Mouse (Mus musculus): ENCODE measurements at regions not wholly inside any gene's neighbourhood (a gene's known extent, or its start where the extent isn't known, plus 50 kb on each side); places are given as distances from the start of the nearest gene placed in this dataset.

DNA sequence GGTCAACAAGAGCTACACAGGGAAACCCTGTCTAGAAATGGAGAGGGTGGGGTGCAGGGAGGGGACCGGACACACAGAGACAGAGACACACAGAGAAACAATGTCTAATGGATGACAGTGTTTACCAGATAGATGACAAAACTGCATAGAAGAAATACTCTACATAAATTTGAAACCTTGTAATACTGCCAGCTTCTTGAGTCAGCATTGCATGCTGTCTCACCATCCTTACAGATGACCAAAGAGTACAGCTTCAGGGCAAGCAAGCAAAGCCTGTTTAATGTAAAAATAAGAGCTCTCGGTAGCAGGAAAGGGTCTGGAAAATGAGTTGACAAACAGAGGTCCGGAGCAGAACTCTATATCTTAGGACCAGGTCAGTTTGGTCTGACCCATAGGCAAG lies 189.5 kb downstream of the Mreg start:
- Histone ChIP-seq H3K4me1 (ENCODE audit: control insufficient read depth, insufficient read depth, low read length) (no peaks in the 10 kb centered on the region), H3K27ac (ENCODE audit: insufficient read depth, low read length) (no peak overlapping the region), H3K27me3 (ENCODE audit: control insufficient read depth, insufficient read depth, low read length) (no peaks in the 10 kb centered on the region), H3K4me3 (replicated peaks; ENCODE audit: insufficient read depth, low read depth, low read length) (no peak overlapping the region)
- DNase-seq: no peak
- 95% methylated on average over 3 of the region's 3 CpGs for WGBS
- TF ChIP-seq POLR2A (IDR thresholded peaks at IDR 0.05; ENCODE audit: borderline replicate concordance, insufficient read depth, low read length) (no peak), CTCF (IDR thresholded peaks at IDR 0.05; ENCODE audit: borderline replicate concordance, insufficient read depth, low read depth, low read length) (no peak)

DNA sequence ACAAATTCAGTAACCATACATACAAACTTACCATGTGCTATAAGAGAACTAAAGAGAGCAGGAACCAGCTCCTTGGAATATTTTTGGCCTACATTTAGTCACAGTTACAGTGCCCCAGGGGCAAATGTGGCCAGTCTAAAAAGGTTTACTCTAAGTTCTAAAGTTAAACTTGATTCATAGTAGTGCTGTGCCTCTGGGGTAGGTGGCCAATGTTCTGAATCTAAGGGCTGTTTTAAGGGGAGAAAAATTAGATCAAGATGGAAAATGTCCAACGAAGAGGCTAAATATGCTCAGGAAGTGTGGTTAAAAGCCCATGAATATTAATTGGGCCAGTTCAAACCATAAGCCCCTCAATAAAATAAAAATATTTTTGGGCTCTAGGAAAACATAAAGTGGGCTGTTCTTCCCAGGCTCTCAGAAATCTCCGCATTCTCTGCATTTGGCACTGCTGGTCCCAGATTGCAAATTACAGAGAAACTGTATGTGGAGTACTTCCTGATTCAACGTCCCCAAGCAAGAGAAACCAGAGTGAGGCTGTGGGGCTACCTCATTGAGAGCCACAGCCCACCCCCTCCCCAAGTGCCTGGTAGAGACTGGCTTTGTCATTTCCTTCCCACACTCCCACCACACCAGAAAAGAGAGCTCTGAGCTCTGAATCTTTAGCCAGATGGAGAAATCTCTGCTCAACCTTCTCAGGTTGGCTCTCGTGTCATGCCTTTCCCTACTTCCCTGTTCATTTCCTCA lies 193.5 kb downstream of the Mreg start:
- Histone ChIP-seq H3K27ac (ENCODE audit: insufficient read depth, low read length) (no peak overlapping the region), H3K4me1 (ENCODE audit: control insufficient read depth, insufficient read depth, low read length) (no peaks in the 10 kb centered on the region), H3K27me3 (ENCODE audit: control insufficient read depth, insufficient read depth, low read length) (no peaks in the 10 kb centered on the region), H3K4me3 (replicated peaks; ENCODE audit: insufficient read depth, low read depth, low read length) (no peak overlapping the region)
- DNase-seq: no peak
- 80% methylated on average over 4 of the region's 4 CpGs for WGBS
- TF ChIP-seq CTCF (IDR thresholded peaks at IDR 0.05; ENCODE audit: borderline replicate concordance, insufficient read depth, low read depth, low read length) (no peak), POLR2A (IDR thresholded peaks at IDR 0.05; ENCODE audit: borderline replicate concordance, insufficient read depth, low read length) (no peak)

DNA sequence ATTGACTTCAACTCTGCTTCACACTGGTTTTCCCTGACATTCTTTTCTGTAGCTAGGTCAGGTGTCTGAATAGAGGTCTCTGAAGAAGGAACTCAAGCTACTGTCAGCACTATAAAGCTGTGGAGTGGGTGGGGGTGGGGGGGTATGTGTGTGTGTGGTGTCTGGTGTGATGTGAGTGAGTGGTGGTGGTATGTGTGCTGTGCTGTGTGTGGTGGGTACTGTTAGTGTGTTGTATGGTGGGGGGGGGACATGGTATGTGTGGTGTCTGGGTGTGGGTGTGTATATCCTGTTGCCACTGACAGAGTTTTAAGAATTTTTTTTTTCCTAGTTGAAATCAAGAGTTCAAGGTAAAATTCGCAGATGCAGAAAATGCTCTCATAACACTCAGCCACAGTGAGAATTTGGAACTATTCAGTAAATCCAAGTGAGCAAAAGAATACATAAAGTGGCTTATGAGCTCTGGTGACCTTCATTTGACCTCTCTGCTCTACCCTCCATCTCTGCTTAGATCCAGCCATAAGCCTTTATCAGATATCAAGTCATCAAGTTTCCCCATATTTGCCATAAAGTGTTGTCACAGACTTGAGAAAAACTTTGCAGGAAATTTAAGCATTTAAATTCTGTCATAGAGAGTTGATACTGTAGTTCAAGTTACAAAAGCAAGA lies 194.2 kb downstream of the Mreg start:
- Histone ChIP-seq H3K27me3 (ENCODE audit: control insufficient read depth, insufficient read depth, low read length) (no peaks in the 10 kb centered on the region), H3K27ac (ENCODE audit: insufficient read depth, low read length) (no peak overlapping the region), H3K4me3 (replicated peaks; ENCODE audit: insufficient read depth, low read depth, low read length) (no peak overlapping the region), H3K4me1 (ENCODE audit: control insufficient read depth, insufficient read depth, low read length) (no peaks in the 10 kb centered on the region)
- 91% methylated on average over 1 of the region's 1 CpGs for WGBS
- DNase-seq: no peak
- TF ChIP-seq POLR2A (IDR thresholded peaks at IDR 0.05; ENCODE audit: borderline replicate concordance, insufficient read depth, low read length) (no peak), CTCF (IDR thresholded peaks at IDR 0.05; ENCODE audit: borderline replicate concordance, insufficient read depth, low read depth, low read length) (no peak)

DNA sequence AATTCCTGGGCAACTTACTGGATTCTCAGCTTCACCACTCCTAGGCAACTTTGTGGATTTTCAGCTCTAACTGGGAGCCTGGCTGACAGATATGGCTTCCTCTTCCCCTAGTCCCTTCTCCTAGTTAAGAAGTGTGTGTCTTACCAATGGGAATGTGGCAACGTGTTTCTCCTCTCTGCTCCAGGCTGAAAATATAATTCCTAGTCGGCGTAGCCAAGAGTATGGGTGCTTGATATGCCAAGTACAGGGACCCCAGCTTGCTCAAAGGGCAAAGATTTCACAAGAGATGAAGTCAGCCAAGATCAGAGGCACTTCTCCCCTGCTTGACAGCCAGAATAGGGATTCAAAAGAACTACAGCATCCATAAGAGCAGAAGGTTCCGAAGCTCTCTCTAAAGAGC lies 196.6 kb downstream of the Mreg start:
- 85% methylated on average over 4 of the region's 4 CpGs for WGBS
- Histone ChIP-seq H3K27ac (ENCODE audit: insufficient read depth, low read length) (no peak overlapping the region), H3K4me1 (ENCODE audit: control insufficient read depth, insufficient read depth, low read length) (no peaks in the 10 kb centered on the region), H3K4me3 (replicated peaks; ENCODE audit: insufficient read depth, low read depth, low read length) (no peak overlapping the region), H3K27me3 (ENCODE audit: control insufficient read depth, insufficient read depth, low read length) (no peaks in the 10 kb centered on the region)
- no peak for DNase-seq
- TF ChIP-seq CTCF (IDR thresholded peaks at IDR 0.05; ENCODE audit: borderline replicate concordance, insufficient read depth, low read depth, low read length): no peak

DNA sequence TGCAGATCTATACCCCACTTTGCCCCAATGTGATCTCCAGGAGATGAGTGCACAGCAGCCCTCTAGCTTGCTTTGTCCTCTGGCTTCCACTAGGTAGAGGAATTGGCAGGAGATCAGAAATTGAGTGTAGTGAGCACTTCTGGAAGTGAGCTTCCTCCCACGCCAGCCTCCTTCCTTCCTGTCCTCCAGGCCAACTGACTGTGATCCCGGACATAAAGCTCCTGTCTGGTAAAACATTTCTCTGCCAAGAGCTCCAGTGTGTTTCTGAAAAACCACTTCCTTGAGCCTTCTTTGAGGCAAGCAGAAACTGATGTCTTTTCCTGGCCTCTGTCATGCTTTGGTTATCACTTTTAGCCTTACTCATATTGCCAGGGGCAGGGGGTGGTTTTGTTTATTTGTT lies 197.5 kb downstream of the Mreg start:
- TF ChIP-seq POLR2A (IDR thresholded peaks at IDR 0.05; ENCODE audit: borderline replicate concordance, insufficient read depth, low read length): no peak
- no peak for TF ChIP-seq CTCF (IDR thresholded peaks at IDR 0.05; ENCODE audit: borderline replicate concordance, insufficient read depth, low read depth, low read length)
- H3K4me1 ChIP-seq (ENCODE audit: control insufficient read depth, insufficient read depth, low read length): no peaks in the 10 kb centered on the region
- no peak overlapping the region for H3K27ac ChIP-seq (ENCODE audit: insufficient read depth, low read length)
- no peak overlapping the region for H3K4me3 ChIP-seq (replicated peaks; ENCODE audit: insufficient read depth, low read depth, low read length)
- DNase-seq: no peak
- no peaks in the 10 kb centered on the region for H3K27me3 ChIP-seq (ENCODE audit: control insufficient read depth, insufficient read depth, low read length)
- WGBS: 31% methylated on average over 2 of the region's 2 CpGs

DNA sequence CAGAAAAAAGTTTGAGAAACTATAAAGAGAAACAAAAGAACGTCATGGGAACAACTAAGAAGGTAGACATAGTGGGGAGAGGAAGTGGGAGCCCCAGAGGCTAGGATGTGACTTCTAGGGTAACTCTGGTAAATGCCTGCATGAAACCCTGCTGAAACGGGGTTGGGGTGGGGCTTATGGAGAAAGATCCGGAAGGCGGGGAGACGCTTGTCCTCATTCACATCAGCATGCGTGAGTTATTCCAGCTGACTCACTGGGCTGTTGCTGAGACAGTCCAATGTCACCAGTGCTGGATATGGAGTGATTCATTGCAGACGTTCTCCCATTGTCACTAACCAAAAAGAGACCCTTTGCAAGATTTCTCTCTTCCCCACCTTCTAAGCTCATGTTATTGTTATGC lies 198.2 kb downstream of the Mreg start:
- DNase-seq: no peak
- WGBS: 83% methylated on average over 7 of the region's 7 CpGs

DNA sequence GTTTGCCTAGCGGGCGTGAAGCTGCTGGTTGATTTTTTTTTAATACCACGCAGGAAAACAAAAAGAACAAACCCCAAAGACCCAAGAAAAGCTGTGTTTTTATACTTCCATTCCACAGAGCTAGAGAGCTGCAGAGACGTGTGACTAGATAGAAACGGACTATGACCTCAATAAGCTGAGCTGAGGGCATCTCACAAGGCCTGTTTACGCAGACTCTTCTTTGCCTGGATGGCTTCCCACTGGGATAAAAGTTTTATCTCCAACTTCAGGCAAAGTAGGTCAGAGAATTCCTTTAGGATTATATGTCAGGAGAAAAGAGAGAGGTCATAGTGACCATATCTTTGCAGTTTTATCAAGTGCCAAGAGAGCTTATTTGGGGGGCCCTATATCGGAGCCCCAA lies 199.4 kb downstream of the Mreg start:
- no peak for TF ChIP-seq CTCF (IDR thresholded peaks at IDR 0.05; ENCODE audit: borderline replicate concordance, insufficient read depth, low read depth, low read length)
- no peak for TF ChIP-seq POLR2A (IDR thresholded peaks at IDR 0.05; ENCODE audit: borderline replicate concordance, insufficient read depth, low read length)
- Histone ChIP-seq H3K27me3 (ENCODE audit: control insufficient read depth, insufficient read depth, low read length) (no peaks in the 10 kb centered on the region), H3K27ac (ENCODE audit: insufficient read depth, low read length) (no peak overlapping the region), H3K4me1 (ENCODE audit: control insufficient read depth, insufficient read depth, low read length) (no peaks in the 10 kb centered on the region), H3K4me3 (replicated peaks; ENCODE audit: insufficient read depth, low read depth, low read length) (no peak overlapping the region)
- 80% methylated on average over 7 of the region's 7 CpGs for WGBS
- DNase-seq: no peak

More for the DNA sequence above, 198.2 kb downstream of the Mreg start:
- no peak for TF ChIP-seq CTCF (IDR thresholded peaks at IDR 0.05; ENCODE audit: borderline replicate concordance, insufficient read depth, low read depth, low read length)
- no peak for TF ChIP-seq POLR2A (IDR thresholded peaks at IDR 0.05; ENCODE audit: borderline replicate concordance, insufficient read depth, low read length)
- H3K27ac ChIP-seq (ENCODE audit: insufficient read depth, low read length): no peak overlapping the region
- no peak overlapping the region for H3K4me3 ChIP-seq (replicated peaks; ENCODE audit: insufficient read depth, low read depth, low read length)
- H3K4me1 ChIP-seq (ENCODE audit: control insufficient read depth, insufficient read depth, low read length): no peaks in the 10 kb centered on the region
- no peaks in the 10 kb centered on the region for H3K27me3 ChIP-seq (ENCODE audit: control insufficient read depth, insufficient read depth, low read length)

DNA sequence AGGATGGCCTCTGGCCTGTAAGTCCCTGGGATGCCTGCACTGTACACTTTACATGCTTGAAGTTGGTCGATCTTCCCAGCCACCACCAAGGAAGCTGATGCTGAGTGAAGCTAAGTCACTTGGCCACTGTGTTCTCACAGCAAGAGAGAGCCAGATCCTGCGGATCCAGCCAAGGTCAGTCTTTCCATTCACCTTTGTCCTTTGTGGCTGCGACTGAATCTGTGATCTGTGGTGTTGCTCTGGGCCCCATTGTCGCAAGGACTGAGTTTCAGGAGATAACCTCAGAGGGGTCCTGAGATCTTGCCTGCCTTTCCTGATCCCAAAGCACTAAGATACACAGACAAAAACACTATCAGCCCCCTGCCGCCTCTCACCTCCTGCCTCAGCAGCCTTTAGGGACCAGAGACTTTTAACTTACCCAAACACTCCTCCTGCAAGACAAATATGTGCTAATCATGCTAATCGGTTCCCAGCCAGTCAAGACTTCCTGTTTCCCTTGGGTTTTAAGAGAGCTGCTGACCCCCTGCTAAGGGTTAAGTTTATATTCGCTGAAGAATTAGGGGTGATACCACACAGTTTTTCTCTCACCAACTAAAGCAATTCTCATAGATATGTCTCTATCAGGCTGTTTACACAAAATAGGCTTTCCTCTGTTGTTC lies 202.7 kb downstream of the Mreg start:
- Histone ChIP-seq H3K27me3 (ENCODE audit: control insufficient read depth, insufficient read depth, low read length) (no peaks in the 10 kb centered on the region), H3K4me1 (ENCODE audit: control insufficient read depth, insufficient read depth, low read length) (no peaks in the 10 kb centered on the region), H3K4me3 (replicated peaks; ENCODE audit: insufficient read depth, low read depth, low read length) (no peak overlapping the region), H3K27ac (ENCODE audit: insufficient read depth, low read length) (no peak overlapping the region)
- WGBS: 53% methylated on average over 7 of the region's 7 CpGs
- no peak for DNase-seq
- no peak for TF ChIP-seq POLR2A (IDR thresholded peaks at IDR 0.05; ENCODE audit: borderline replicate concordance, insufficient read depth, low read length)
- no peak for TF ChIP-seq CTCF (IDR thresholded peaks at IDR 0.05; ENCODE audit: borderline replicate concordance, insufficient read depth, low read depth, low read length)
